Mouse (Mus musculus) limb, embryonic 14.5 days (tissue): Measurements from ENCODE around the gene Stub1. TPM values are rescaled to one million over a fixed set of nuclear protein-coding genes. Genes with fewer than 3 reads are reported as not detected.
A peak's percentile ranks its signal among the peaks of the same experiment; 100 is the strongest.

Experiments used
- ATAC-seq: fragments of 200-750 bp; cut with Nextera tagmentation; 2 replicates; pipeline ENCODE4 v1.8.0; 2017; ENCODE audit warnings: low read depth, moderate number of reproducible peaks, moderate TSS enrichment; ENCODE audit not compliant: low FRiP score
- DNase-seq: peaks from one replicate; pipeline ENCODE4 v3.0.0-alpha.2; 2015; ENCODE audit warnings: low spot score
- H3K27ac ChIP-seq: fragments of 300-500 bp; sonication (generic); replicated peaks from 2 replicates; pipeline ENCODE4 v1.5.1; 2014; ENCODE audit warnings: low read depth, mild to moderate bottlenecking, low read length, moderate library complexity, mixed read lengths
- H3K27me3 ChIP-seq: fragments of 300-500 bp; sonication (generic); 2 replicates; pipeline ENCODE4 v1.6.1; 2014; ENCODE audit warnings: low read length, mixed read lengths; ENCODE audit not compliant: control insufficient read depth, insufficient read depth
- H3K36me3 ChIP-seq: fragments of 300-500 bp; sonication (generic); 2 replicates; pipeline ENCODE4 v1.6.1; 2014; ENCODE audit warnings: mild to moderate bottlenecking, low read length, moderate library complexity, mixed read lengths; ENCODE audit not compliant: control insufficient read depth, insufficient read depth
- H3K4me1 ChIP-seq: fragments of 300-500 bp; sonication (generic); 2 replicates; pipeline ENCODE4 v1.6.1; 2014; ENCODE audit warnings: antibody characterized with exemption, low read length, mixed read lengths; ENCODE audit not compliant: control insufficient read depth, insufficient read depth
- H3K4me2 ChIP-seq: fragments of 300-500 bp; sonication (generic); replicated peaks from 2 replicates; pipeline ENCODE4 v1.6.1; 2014; ENCODE audit warnings: low read depth, mild to moderate bottlenecking, low read length, moderate library complexity; ENCODE audit not compliant: severe bottlenecking
- H3K4me3 ChIP-seq: fragments of 300-500 bp; sonication (generic); replicated peaks from 2 replicates; pipeline ENCODE4 v1.5.1; 2014; ENCODE audit warnings: low read length
- H3K9ac ChIP-seq: fragments of 300-500 bp; sonication (generic); 2 replicates; pipeline ENCODE4 v1.6.1; 2014; ENCODE audit warnings: mild to moderate bottlenecking, low read depth, low read length, moderate library complexity; ENCODE audit not compliant: severe bottlenecking
- H3K9me3 ChIP-seq: fragments of 300-500 bp; sonication (generic); 2 replicates; pipeline ENCODE4 v1.6.1; 2016; ENCODE audit warnings: low read length; ENCODE audit not compliant: control insufficient read depth
- POLR2A ChIP-seq: fragments of 200-500 bp; IDR thresholded peaks from 2 replicates; pipeline ENCODE4 v1.8.0; 2012; ENCODE audit warnings: inconsistent platforms, mild to moderate bottlenecking, moderate library complexity, borderline replicate concordance; ENCODE audit not compliant: insufficient read depth, insufficient read length; ENCODE audit errors: extremely low read depth
- WGBS: fragments of 180-500 bp; shearing (Covaris S2); extraction: QIAGEN DNeasy Blood & Tissue Kit; methylation state at CpG from one replicate; pipeline ENCODE4 v1.1.7; 2014; 5-methylcytosine and 5-hydroxymethylcytosine counted together
- polyA plus RNA-seq, 2 experiments: library from polyadenylated mRNA; depleted of rRNA in 1 of 2; stranded (reverse) in 1 of 2; unstranded in 1 of 2; fragments of >200 nt; fragmentation: Nextera tagmentation in 1 of 2; extraction: Ambion mirVana in 1 of 2; gene quantifications; 2 replicates each; pipeline versions ENCODE4 v1.2.1 to v1.2.3; 2012 to 2014

Gene Stub1
- polyA plus RNA-seq, 2 experiments = 338 to 350 TPM

- no peak for TF ChIP-seq POLR2A
- DNase-seq = no peak
- 96% methylated on average over 27 of the region's 27 CpGs for WGBS
- Histone ChIP-seq H3K27me3 (no peaks in the 10 kb centered on the region), H3K4me3 (no peak overlapping the region), H3K4me2 (no peak overlapping the region), H3K4me1 (peaks cover 25% of the 10 kb centered on the region), H3K27ac (no peak overlapping the region), H3K9me3 (no peaks in the 10 kb centered on the region), H3K9ac (no peak overlapping the region), H3K36me3 (peaks cover 33% of the 10 kb centered on the region)
- no peak for ATAC-seq
Observed at GRCm38 (mm10) chr17:25825984-25826570, 7.1 kb downstream of the Stub1 start.

GRCm38 (mm10) chr17:25825311-25825710 lies 7.9 kb downstream of the Stub1 start:
- DNase-seq (no peak), ATAC-seq (no peak)
- Histone ChIP-seq H3K36me3 (peaks cover 26% of the 10 kb centered on the region), H3K4me3 (no peak overlapping the region), H3K4me2 (no peak overlapping the region), H3K27ac (no peak overlapping the region), H3K9me3 (no peaks in the 10 kb centered on the region), H3K9ac (no peak overlapping the region), H3K27me3 (peaks cover 3% of the 10 kb centered on the region), H3K4me1 (peaks cover 22% of the 10 kb centered on the region)
- no peak for TF ChIP-seq POLR2A
- 80% methylated on average over 6 of the region's 6 CpGs for WGBS

GRCm38 (mm10) chr17:25824362-25825142 lies 8.7 kb downstream of the Stub1 start:
- H3K27ac ChIP-seq = no peak overlapping the region
- 76% methylated on average over 16 of the region's 17 CpGs for WGBS
- peak overlapping the region; percentile 47 for H3K4me3 ChIP-seq
- H3K9me3 ChIP-seq = no peaks in the 10 kb centered on the region
- H3K4me1 ChIP-seq = peaks cover 16% of the 10 kb centered on the region
- H3K9ac ChIP-seq = peak overlapping the region; percentile 38; the same call in 1 of the 2 replicates
- H3K27me3 ChIP-seq = peaks cover 10% of the 10 kb centered on the region
- H3K4me2 ChIP-seq = peak overlapping the region; percentile 71
- peaks cover 20% of the 10 kb centered on the region for H3K36me3 ChIP-seq
- ATAC-seq (no peak), DNase-seq (no peak)
- TF ChIP-seq POLR2A = no peak

- Histone ChIP-seq H3K9me3 (no peaks in the 10 kb centered on the region), H3K27ac (no peak within 1 kb of the TSS), H3K4me3 (peak within 1 kb of the TSS; percentile 47), H3K36me3 (peaks cover 20% of the 10 kb centered on the region), H3K4me2 (peak within 1 kb of the TSS; percentile 71), H3K9ac (peak within 1 kb of the TSS; percentile 38), H3K4me1 (peaks cover 15% of the 10 kb centered on the region), H3K27me3 (peaks cover 21% of the 10 kb centered on the region)
- peak; percentile 81 for ATAC-seq
- DNase-seq = peak; percentile 94
- peak; percentile 39; the same call in 1 of the 2 replicates for TF ChIP-seq POLR2A
- WGBS = 0% methylated on average over 18 of the region's 18 CpGs
Observed at GRCm38 (mm10) chr17:25823452-25823851, 9.8 kb downstream of the Stub1 start, which contains the start of gene Wdr24. Gene Wdr24, plus strand, starts transcription at chr17:25823627.

- no peak overlapping the region for H3K9ac ChIP-seq
- H3K9me3 ChIP-seq = no peaks in the 10 kb centered on the region
- H3K36me3 ChIP-seq = no peaks in the 10 kb centered on the region
- WGBS = 5% methylated on average over 46 of the region's 46 CpGs
- peak overlapping the region; percentile 28; the same call in 1 of the 2 replicates for H3K4me2 ChIP-seq
- ATAC-seq = no peak
- no peak overlapping the region for H3K4me3 ChIP-seq
- DNase-seq = no peak
- H3K27me3 ChIP-seq = peaks cover 35% of the 10 kb centered on the region
- peaks cover 3% of the 10 kb centered on the region for H3K4me1 ChIP-seq
- no peak for TF ChIP-seq POLR2A
- H3K27ac ChIP-seq = no peak overlapping the region
Observed at GRCm38 (mm10) chr17:25818851-25819780, 14.1 kb downstream of the Stub1 start.
